Mouse (Mus musculus) monocyte, adult 5-6 weeks (primary cell): ENCODE measurements around the gene Olfr862. TPM values are rescaled to one million over a fixed set of nuclear protein-coding genes. Genes with fewer than 3 reads are reported as not detected.

Experiments used
- ATAC-seq: fragments of 153-309, 156-312 bp; replicated peaks from 2 replicates; pipeline ENCODE4 v1.8.0; 2017; ENCODE audit warnings: mild to moderate bottlenecking; ENCODE audit not compliant: low TSS enrichment, insufficient number of reproducible peaks, severe bottlenecking, poor library complexity, low FRiP score
- total RNA-seq: library from RNA; stranded (forward); fragments of 200-1000, 200-491, 200-594 nt; gene quantifications from 3 replicates; pipeline ENCODE4 v1.2.3, GENCODE M21; 2017

Gene Olfr862
- total RNA-seq: not detected in 3 replicates

DNA sequence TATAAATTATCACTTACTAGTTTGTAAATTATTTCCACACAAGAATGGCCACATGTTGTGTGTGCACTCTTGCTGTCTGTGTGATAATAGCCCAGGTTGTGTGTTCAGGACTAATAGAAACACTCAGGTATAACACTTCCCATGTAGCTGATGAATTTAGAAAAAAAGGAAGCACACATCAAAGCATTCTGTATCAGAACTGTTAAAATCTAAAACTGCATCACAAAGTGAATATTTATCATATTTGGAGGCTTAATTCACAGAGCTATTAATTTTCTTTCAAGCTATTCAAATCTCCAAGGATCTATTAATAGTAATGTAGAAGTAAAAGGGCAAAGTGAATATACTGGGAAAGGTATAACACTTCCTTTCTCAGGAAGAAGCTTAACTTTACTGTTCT, at the start of gene Olfr862:
Olfr862 (minus strand) TSS at position 101 of the 400 bp plus-strand sequence.
- ATAC-seq: no peak

DNA sequence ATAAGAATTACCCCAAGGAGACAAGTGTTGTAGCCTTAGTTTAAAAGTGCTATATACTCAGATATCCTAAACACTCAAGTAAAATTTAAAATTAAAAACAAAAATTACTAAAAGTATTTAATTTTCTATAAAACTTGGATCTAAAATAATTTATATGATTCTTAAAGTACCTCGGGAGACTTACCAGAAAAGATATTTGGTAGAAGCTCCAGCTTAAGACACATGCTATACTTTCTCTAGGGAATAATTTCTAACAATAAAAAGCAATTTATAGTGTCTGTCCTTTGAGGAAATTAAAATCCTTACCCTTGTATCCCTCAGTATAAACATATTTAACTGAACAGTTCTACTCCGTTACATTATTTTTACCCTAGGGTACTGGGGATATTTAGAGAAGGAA, 28.8 kb upstream of the Olfr862 start, which contains the start of gene Olfr77:
Olfr77 (plus strand) TSS at position 301 of the 400 bp plus-strand sequence.
- no peak for ATAC-seq

DNA sequence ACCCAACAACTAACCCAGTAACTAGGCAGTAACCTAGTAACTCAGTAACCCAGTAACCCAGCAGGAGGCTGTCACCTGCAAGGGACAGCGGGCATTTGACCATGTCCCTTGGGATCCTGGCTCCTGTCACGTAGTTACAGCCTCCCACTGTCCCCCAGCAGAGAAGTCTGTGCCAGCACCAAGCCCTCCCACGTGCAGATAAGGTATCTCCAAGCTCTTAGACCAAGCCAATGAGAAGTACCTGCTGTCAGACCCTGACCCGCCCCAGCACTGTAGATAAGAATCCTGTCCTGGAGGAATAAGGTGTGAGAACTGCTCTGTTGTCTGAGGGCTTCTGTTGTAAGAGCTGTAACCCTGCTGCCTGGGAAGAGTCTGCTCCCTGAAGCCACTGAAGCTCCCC, 23.4 kb upstream of the Olfr862 start:
- ATAC-seq: no peak

DNA sequence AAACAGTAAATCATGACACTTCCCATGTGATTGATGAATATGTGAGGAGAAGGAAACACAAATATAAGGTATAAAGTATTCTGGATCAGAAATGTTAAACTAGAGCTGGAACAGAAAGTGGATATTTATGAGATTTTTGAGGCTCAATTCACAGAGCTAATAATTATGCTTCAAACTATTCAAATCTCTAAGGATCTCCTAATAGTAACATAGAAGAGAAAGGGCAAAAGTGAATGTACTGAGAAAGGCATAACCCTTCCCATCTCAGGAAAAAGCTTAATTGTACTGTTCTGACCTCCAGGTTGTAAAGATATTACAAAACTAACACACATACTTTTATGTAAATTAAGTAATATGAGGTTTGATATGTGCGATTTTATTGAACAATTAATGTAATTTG, 38.2 kb downstream of the Olfr862 start, which contains the start of gene Olfr860:
Olfr860 (minus strand) TSS at position 101 of the 400 bp plus-strand sequence.
- ATAC-seq: no peak

Other genes starting within 250 kb of the Olfr862 start
- not detected in 3 replicates for gene Olfr857, start 178.6 kb downstream of the Olfr862 start, total RNA-seq
- not detected in 3 replicates for gene Olfr58, start 107.7 kb downstream of the Olfr862 start, total RNA-seq
- gene Olfr859, start 83.1 kb downstream of the Olfr862 start, total RNA-seq: not detected in 3 replicates
- gene Olfr860, start 38.3 kb downstream of the Olfr862 start, total RNA-seq: not detected in 3 replicates
- gene Olfr77, start 28.9 kb upstream of the Olfr862 start, total RNA-seq: 0.39 to 0.85 TPM (median 0.48 TPM) in 3 replicates
- gene Olfr866, start 140.0 kb upstream of the Olfr862 start, total RNA-seq: not detected in 3 replicates
- not detected in 3 replicates for gene Olfr867, start 169.6 kb upstream of the Olfr862 start, total RNA-seq
- gene Olfr868, start 210.6 kb upstream of the Olfr862 start, total RNA-seq: not detected in 3 replicates
- gene Olfr869, start 241.0 kb upstream of the Olfr862 start, total RNA-seq: not detected in 3 replicates